Mouse (Mus musculus): ENCODE measurements around the gene Fbrsl1. TPM values are rescaled to one million over a fixed set of nuclear protein-coding genes. Genes with fewer than 3 reads are reported as not detected.

The Fbrsl1 gene
- total and polyA plus RNA-seq, 2 experiments from 2014 or later, result 20.3 to 32.8 TPM

DNA sequence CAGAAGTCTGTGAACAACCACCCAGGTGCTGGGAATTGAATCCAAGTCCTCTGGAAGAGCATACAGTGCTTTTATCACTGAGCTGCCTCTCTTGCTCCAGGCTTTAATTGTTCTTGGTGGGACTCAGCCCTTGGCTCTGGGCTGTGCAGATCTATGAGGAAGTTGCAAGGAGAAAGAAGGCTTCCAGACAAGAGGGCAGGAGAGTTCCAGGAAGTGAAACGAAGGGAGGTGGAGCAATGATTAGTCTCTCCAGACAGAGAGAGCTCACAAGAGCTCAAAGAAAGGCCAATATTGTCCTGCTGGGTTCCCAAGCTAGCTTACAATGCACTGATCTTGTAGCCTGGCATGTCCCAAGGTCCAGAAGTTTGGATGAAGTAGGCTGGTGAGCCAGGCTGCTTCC lies 27.4 kb downstream of the Fbrsl1 start:
- H3K9ac ChIP-seq (replicated peaks; ENCODE audit: low read length, poor library complexity, severe bottlenecking), result no peak overlapping the region
- peaks cover 15% of the 10 kb centered on the region; the same call in 1 of the 2 replicates for H3K4me1 ChIP-seq (ENCODE audit: insufficient read depth, low read length)
- H3K4me2 ChIP-seq (ENCODE audit: low read depth, low read length, poor library complexity, severe bottlenecking), result no peak overlapping the region
- TF ChIP-seq CTCF (IDR thresholded peaks at IDR 0.05), result no peak
- ATAC-seq (ENCODE audit: low FRiP score) (no peak), DNase-seq (ENCODE audit: low spot score) (no peak)
- H3K9me3 ChIP-seq (ENCODE audit: low read length), result no peaks in the 10 kb centered on the region
- H3K36me3 ChIP-seq (ENCODE audit: insufficient read depth, low read length), result no peaks in the 10 kb centered on the region
- H3K4me3 ChIP-seq (ENCODE audit: low read depth, low read length), result no peak overlapping the region
- H3K27ac ChIP-seq (ENCODE audit: low read depth, low read length), result no peak overlapping the region
- 55% methylated on average over 1 of the region's 1 CpGs for WGBS
- H3K27me3 ChIP-seq (ENCODE audit: insufficient read depth, low read length), result no peaks in the 10 kb centered on the region

DNA sequence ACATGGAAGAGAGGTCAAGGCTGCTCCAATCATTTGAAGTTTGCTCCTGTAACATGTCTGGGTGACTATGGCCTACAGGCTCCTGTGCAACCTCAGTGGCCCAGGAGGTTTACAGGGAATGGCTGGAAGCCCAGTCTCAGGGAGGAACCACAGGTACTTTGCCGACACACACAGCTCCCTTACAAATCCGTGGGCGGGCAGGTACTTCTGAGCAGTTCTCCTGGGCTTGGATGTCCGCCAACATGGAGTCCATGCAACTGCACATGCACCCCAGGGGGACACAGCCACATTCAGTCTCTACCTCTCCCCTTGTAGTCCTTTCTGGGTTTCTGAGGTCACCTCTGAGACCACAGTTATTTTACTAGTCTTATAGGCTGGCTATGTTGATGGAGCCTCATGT lies 28.1 kb downstream of the Fbrsl1 start:
- Histone ChIP-seq H3K27ac (ENCODE audit: low read depth, low read length) (no peak overlapping the region), H3K9me3 (ENCODE audit: low read length) (no peaks in the 10 kb centered on the region), H3K4me2 (ENCODE audit: low read depth, low read length, poor library complexity, severe bottlenecking) (no peak overlapping the region), H3K4me1 (ENCODE audit: insufficient read depth, low read length) (peaks cover 17% of the 10 kb centered on the region; the same call in 1 of the 2 replicates), H3K9ac (replicated peaks; ENCODE audit: low read length, poor library complexity, severe bottlenecking) (no peak overlapping the region), H3K4me3 (ENCODE audit: low read depth, low read length) (no peak overlapping the region), H3K36me3 (ENCODE audit: insufficient read depth, low read length) (no peaks in the 10 kb centered on the region), H3K27me3 (ENCODE audit: insufficient read depth, low read length) (no peaks in the 10 kb centered on the region)
- no peak for TF ChIP-seq CTCF (IDR thresholded peaks at IDR 0.05)
- ATAC-seq (ENCODE audit: low FRiP score), result no peak
- DNase-seq (ENCODE audit: low spot score), result no peak
- WGBS, result 90% methylated on average over 4 of the region's 4 CpGs

DNA sequence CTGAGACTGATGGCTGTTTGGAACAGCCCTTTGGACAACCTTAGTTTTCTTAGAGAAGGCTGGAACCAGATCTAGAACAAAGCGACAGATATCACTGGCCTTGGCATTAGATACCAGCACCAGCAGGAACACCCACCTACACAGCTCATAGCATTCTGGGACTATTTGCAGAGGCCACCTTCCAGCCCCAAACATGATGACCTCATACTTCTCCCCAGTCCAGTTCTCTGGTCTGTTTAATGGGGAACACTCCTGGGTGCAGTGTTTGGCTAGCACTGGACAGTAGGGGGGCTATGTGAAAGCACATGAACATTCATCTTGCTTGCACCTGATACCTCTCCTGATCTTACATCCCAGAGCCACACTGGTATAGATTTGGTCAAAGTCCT lies 29.8 kb downstream of the Fbrsl1 start:
- no peaks in the 10 kb centered on the region for H3K27me3 ChIP-seq (ENCODE audit: insufficient read depth, low read length)
- peaks cover 17% of the 10 kb centered on the region; the same call in 1 of the 2 replicates for H3K4me1 ChIP-seq (ENCODE audit: insufficient read depth, low read length)
- WGBS, result 100% methylated on average over 1 of the region's 1 CpGs
- no peak overlapping the region for H3K27ac ChIP-seq (ENCODE audit: low read depth, low read length)
- TF ChIP-seq CTCF (IDR thresholded peaks at IDR 0.05), result no peak
- ATAC-seq (ENCODE audit: low FRiP score) (no peak), DNase-seq (ENCODE audit: low spot score) (no peak)
- no peaks in the 10 kb centered on the region for H3K9me3 ChIP-seq (ENCODE audit: low read length)
- H3K9ac ChIP-seq (replicated peaks; ENCODE audit: low read length, poor library complexity, severe bottlenecking), result no peak overlapping the region
- H3K36me3 ChIP-seq (ENCODE audit: insufficient read depth, low read length), result 0 out of 2 replicates have a peak, but pooled peaks cover 5% of the 10 kb centered on the region
- no peak overlapping the region for H3K4me2 ChIP-seq (ENCODE audit: low read depth, low read length, poor library complexity, severe bottlenecking)
- H3K4me3 ChIP-seq (ENCODE audit: low read depth, low read length), result no peak overlapping the region

- Histone ChIP-seq H3K4me1 (ENCODE audit: insufficient read depth, low read length) (peaks cover 17% of the 10 kb centered on the region; the same call in 1 of the 2 replicates), H3K36me3 (ENCODE audit: insufficient read depth, low read length) (0 out of 2 replicates have a peak, but pooled peaks cover 5% of the 10 kb centered on the region), H3K9ac (replicated peaks; ENCODE audit: low read length, poor library complexity, severe bottlenecking) (no peak overlapping the region), H3K4me2 (ENCODE audit: low read depth, low read length, poor library complexity, severe bottlenecking) (no peak overlapping the region), H3K9me3 (ENCODE audit: low read length) (no peaks in the 10 kb centered on the region), H3K27me3 (ENCODE audit: insufficient read depth, low read length) (no peaks in the 10 kb centered on the region), H3K4me3 (ENCODE audit: low read depth, low read length) (no peak overlapping the region), H3K27ac (ENCODE audit: low read depth, low read length) (no peak overlapping the region)
- DNase-seq (ENCODE audit: low spot score) (no peak), ATAC-seq (ENCODE audit: low FRiP score) (no peak)
- TF ChIP-seq CTCF (IDR thresholded peaks at IDR 0.05), result no peak
- WGBS, result 57% methylated on average over 14 of the region's 14 CpGs
These were observed 30.4 kb downstream of the Fbrsl1 start for GRCm38 (mm10) chr5:110417756-110418522.

DNA sequence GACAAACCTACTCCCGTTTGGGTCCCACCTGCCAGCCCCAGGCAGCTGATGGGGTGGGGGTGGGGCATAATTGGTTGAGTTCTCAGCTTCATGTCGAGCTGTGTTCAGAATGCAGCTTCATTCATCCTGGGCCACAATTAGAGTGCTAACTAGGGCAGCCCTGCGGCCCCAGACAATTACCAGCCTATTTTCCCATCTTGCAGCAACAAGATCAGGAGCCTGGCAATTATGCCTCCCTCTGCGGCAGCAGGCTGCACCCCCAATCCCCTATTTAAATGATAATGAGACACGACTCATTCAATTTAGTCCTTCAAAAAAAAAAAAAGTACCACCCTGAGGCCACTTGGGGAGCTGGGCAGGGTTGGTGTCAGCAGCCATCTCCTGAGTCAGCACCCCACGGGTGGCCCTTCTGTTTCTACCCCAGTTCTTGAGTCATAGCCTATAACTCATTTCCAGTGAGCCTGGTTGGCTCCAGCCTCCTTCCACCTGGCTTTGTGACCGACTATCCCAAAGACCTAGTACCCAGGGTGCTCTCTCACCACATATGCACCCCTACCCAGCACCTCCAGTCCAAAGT lies 31.4 kb downstream of the Fbrsl1 start:
- H3K4me1 ChIP-seq (ENCODE audit: insufficient read depth, low read length), result peaks cover 17% of the 10 kb centered on the region; the same call in 1 of the 2 replicates
- H3K36me3 ChIP-seq (ENCODE audit: insufficient read depth, low read length), result 0 out of 2 replicates have a peak, but pooled peaks cover 5% of the 10 kb centered on the region
- no peak overlapping the region for H3K4me2 ChIP-seq (ENCODE audit: low read depth, low read length, poor library complexity, severe bottlenecking)
- WGBS, result 9% methylated on average over 7 of the region's 7 CpGs
- H3K27ac ChIP-seq (ENCODE audit: low read depth, low read length), result peak overlapping the region; percentile 65
- no peaks in the 10 kb centered on the region for H3K27me3 ChIP-seq (ENCODE audit: insufficient read depth, low read length)
- no peak overlapping the region for H3K4me3 ChIP-seq (ENCODE audit: low read depth, low read length)
- no peak for TF ChIP-seq CTCF (IDR thresholded peaks at IDR 0.05)
- ATAC-seq (ENCODE audit: low FRiP score) (peak; percentile 68), DNase-seq (ENCODE audit: low spot score) (peak; percentile 80)
- H3K9me3 ChIP-seq (ENCODE audit: low read length), result no peaks in the 10 kb centered on the region
- no peak overlapping the region for H3K9ac ChIP-seq (replicated peaks; ENCODE audit: low read length, poor library complexity, severe bottlenecking)
